Mouse (Mus musculus) olfactory bulb, adult 2 months (tissue): ENCODE measurements at regions not wholly inside any gene's neighbourhood (a gene's known extent, or its start where the extent isn't known, plus 50 kb on each side); places are given as distances from the start of the nearest gene placed in this dataset.

Experiments used
- CTCF ChIP-seq: fragments of 200-500 bp; IDR thresholded peaks from 2 replicates; pipeline ENCODE4 v1.5.1; 2012; ENCODE audit warnings: low read depth, mild to moderate bottlenecking, low read length, moderate library complexity; ENCODE audit not compliant: insufficient read depth
- POLR2A ChIP-seq: fragments of 200-500 bp; IDR thresholded peaks from 2 replicates; pipeline ENCODE4 v1.6.1; 2012; ENCODE audit warnings: mild to moderate bottlenecking, low read depth, low read length, moderate library complexity; ENCODE audit not compliant: insufficient read depth

DNA sequence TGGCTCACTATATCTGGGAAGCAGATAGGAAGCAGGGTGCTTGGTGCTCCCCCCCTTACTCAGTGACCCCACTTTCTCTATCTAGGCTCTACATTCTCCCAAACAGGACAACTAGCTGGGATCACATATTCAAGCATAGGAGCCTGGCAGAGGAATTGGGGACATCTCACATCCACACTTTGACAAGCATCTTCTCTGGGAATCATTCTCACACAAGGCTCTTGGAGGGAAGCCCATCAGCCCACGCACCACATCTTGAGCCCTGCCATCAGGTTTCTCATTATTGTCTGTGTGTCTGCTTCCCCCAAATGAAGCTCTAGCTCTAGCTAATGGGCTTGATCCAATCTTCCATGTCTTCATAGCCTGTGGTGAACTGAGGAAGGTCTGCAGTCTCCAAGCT is 362.4 kb upstream of the Xylt1 start:
- TF ChIP-seq CTCF (no peak), POLR2A (no peak)
